Mouse (Mus musculus): ENCODE results near the gene Zmynd8.

Gene Zmynd8

DNA sequence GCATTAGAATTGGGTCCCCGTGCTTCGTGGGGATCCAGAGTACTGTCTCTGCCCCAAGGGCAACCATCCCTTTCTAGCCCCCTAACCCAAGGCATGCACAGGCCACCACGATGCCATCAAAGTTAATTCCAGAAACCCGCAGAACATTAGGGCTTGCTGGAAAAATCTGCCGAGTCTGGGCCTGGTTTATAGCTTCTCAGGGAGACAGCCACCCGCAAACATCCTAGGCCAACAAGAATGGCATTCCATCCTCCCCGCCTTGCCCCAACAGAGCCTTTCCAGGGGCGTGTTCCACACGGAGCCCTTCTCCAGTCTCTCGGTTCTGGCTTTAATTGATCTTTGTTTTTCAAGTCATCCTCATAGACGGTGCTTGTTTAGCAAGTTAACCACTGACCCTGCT is 150.4 kb downstream of the Zmynd8 start:
- DNase-seq (ENCODE audit: low spot score), result no peak

- no peak for DNase-seq (ENCODE audit: low spot score)
Measured at GRCm38 (mm10) chr2:165747975-165748374, 150.8 kb downstream of the Zmynd8 start.

DNA sequence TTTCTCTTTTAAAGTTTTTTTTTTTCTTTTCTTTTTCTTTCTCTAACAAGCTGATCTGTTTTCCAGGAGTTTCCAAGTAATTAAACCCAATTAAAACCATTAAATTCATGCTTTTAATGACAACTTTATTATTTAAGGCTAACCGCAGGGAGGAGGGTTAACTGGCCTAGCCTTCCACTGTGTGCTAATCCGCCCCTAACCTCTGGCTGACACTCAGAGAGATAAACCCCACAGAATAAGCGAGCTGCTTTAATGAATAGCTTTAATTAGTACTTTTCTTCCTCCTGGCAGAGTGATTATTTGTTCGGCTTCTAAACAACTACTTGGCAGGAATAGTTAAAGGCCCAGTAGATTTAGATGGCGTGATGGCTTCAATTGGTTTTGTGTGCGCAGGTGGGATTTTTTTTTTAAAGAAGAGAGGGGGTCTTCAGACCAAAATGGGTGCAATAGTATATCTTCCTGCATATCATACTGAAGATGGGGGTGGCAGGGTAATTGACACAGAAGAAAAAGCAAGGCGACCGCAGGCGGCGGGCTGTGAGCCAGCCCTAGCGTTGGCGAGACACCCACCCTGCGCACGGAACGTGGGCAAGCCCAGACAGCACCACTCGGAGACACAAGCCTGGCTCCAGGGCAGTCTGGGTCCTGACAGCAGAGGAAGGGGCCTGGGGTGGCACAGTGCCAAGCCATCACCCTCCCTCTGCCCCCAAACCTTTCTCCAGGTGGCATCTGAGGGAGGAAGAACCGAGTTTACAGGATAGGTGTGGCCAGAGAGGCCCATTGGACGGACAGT is 153.3 kb downstream of the Zmynd8 start:
- DNase-seq (ENCODE audit: low spot score), result no peak

- DNase-seq (ENCODE audit: low spot score), result no peak
Measured at GRCm38 (mm10) chr2:165742210-165742786, 156.5 kb downstream of the Zmynd8 start.

GRCm38 (mm10) chr2:165741526-165742050 is 157.2 kb downstream of the Zmynd8 start:
- DNase-seq (ENCODE audit: low spot score), result no peak

- DNase-seq (ENCODE audit: low spot score), result no peak
Measured at GRCm38 (mm10) chr2:165740982-165741381, 157.8 kb downstream of the Zmynd8 start.

DNA sequence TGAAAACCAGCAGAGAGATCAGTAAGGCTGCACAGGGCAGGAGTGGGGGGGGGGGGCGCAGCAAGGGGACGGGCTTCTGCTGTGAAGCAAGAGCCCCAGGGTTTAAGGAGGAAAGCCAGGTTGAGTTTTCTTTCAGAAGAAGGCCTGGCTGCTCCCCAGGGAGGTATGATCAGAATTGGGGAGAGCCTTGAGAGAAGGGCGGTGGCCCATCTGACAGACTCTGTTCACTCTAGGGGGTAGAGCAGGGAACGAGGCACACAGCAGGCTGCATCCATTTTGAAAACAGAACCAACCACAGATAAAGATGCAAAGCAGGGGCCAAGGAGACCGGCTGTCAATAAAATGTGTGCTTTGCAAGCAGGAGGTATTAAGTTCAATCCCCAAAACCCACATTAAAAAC is 158.4 kb downstream of the Zmynd8 start:
- DNase-seq (ENCODE audit: low spot score), result no peak

- no peak for DNase-seq (ENCODE audit: low spot score)
Measured at GRCm38 (mm10) chr2:165736297-165736696, 162.5 kb downstream of the Zmynd8 start.
